Mouse (Mus musculus) urinary bladder, postnatal 25 days (tissue): ENCODE measurements around the gene Efcab12.
"Not testable (repeated sequence)": the region's sequence is repeated elsewhere in the genome, so short reads cannot be mapped to it uniquely, and the experiment has no call there.

Experiments used
- DNase-seq: peaks from one replicate; pipeline ENCODE4 v3.0.0; 2022; ENCODE audit warnings: low spot score

Efcab12 gene

GRCm38 (mm10) chr6:115838161-115838597, at the start of gene Efcab12:
TSS of gene Efcab12 (minus strand) at chr6:115838412.
- peak; percentile 48 for DNase-seq

GRCm38 (mm10) chr6:115886894-115887293, 48.7 kb upstream of the Efcab12 start:
- no peak for DNase-seq

GRCm38 (mm10) chr6:115884018-115884417, 45.8 kb upstream of the Efcab12 start:
- no peak for DNase-seq

- no peak for DNase-seq
These were observed 42.5 kb upstream of the Efcab12 start for GRCm38 (mm10) chr6:115880751-115881150.

- DNase-seq: no peak
These were observed 41.5 kb upstream of the Efcab12 start for GRCm38 (mm10) chr6:115879736-115880135.

GRCm38 (mm10) chr6:115878694-115879093, 40.5 kb upstream of the Efcab12 start:
- DNase-seq: no peak

- DNase-seq: no peak
These were observed 39.0 kb upstream of the Efcab12 start for GRCm38 (mm10) chr6:115877239-115877638.

GRCm38 (mm10) chr6:115871318-115871717, 33.1 kb upstream of the Efcab12 start:
- not testable (repeated sequence) for DNase-seq

GRCm38 (mm10) chr6:115867157-115867556, 28.9 kb upstream of the Efcab12 start:
- not testable (repeated sequence) for DNase-seq

GRCm38 (mm10) chr6:115865246-115865645, 27.0 kb upstream of the Efcab12 start:
- DNase-seq: no peak

GRCm38 (mm10) chr6:115863340-115863841, 25.2 kb upstream of the Efcab12 start:
- DNase-seq: no peak

- DNase-seq: no peak
These were observed 21.9 kb upstream of the Efcab12 start for GRCm38 (mm10) chr6:115860027-115860556.

GRCm38 (mm10) chr6:115859258-115859657, 21.0 kb upstream of the Efcab12 start:
- no peak for DNase-seq

GRCm38 (mm10) chr6:115856361-115856745, 18.1 kb upstream of the Efcab12 start:
- DNase-seq: no peak

- DNase-seq: no peak
These were observed 17.6 kb upstream of the Efcab12 start for GRCm38 (mm10) chr6:115855733-115856360.

GRCm38 (mm10) chr6:115854432-115854831, 16.2 kb upstream of the Efcab12 start:
- DNase-seq: no peak

- no peak for DNase-seq
These were observed 15.8 kb upstream of the Efcab12 start for GRCm38 (mm10) chr6:115853985-115854384.

- peak; percentile 88 for DNase-seq
These were observed 15.0 kb upstream of the Efcab12 start, which contains the start of the genes Mbd4 and Ift122 for GRCm38 (mm10) chr6:115853091-115853813. TSS of gene Mbd4 (minus strand) at chr6:115853371. TSS of gene Ift122 (plus strand) at chr6:115853470.

GRCm38 (mm10) chr6:115852446-115853090, 14.4 kb upstream of the Efcab12 start:
- no peak for DNase-seq

- no peak for DNase-seq
These were observed 10.5 kb upstream of the Efcab12 start for GRCm38 (mm10) chr6:115848598-115849304.

- DNase-seq: peak; percentile 54
These were observed 8.6 kb upstream of the Efcab12 start for GRCm38 (mm10) chr6:115846640-115847411.
